ENCODE assay signal across 9 mouse cellular contexts in the genomic region with DNA sequence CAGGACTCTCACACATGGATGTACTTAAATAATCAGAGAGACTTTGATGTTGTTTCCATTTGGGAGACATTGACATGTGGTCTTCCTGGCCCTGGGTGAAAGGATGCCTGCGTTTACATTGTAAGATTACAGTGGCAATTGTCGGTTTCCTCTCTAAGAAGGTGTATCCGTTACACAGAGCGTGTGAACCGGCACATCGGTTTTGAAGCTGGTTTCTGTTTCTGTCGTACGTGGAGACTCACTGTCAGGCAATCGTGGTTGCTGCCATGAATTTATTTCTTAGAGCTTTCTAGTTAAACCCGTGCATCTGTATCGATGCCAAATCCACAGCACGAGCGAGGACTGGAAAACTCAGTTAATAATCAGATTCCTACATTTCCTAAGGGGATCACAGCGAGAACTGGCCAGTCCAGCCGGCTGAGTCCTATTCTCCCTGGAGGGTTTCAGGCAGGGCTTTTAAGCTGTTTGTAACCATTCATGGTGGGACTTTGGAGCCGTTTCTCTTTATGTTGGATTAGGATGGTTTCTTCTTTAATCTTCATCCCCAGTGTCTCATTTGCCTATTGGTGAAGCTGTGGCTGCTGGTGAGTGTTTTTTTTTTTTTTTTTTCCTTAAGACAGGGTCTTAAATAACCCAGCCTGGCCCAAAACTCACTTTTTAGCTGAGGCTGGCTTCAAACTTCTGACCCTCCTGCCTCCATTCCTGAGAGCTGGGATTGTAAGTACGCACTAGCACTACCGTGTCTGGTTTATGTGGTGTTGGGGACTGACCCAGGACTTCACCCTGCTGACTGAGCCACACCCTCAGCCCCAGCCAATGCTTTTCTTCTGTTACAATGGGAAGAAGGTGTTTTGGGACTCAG. TPM values are rescaled to one million over a fixed set of nuclear protein-coding genes. Genes with fewer than 3 reads are reported as not detected.
A peak's percentile ranks its signal among the peaks of the same experiment; 100 is the strongest.
DNase-seq lines count a peak whose midpoint lies in the region; ATAC-seq and TF ChIP-seq lines count a peak whose summit lies in the region.
"Had no signal": no experiment of that assay in that cellular context is flagged by ENCODE, and none has a peak within 500 bp of the region (broad histone marks: within the 10 kb centered on the region; RNA-seq: fewer than 3 reads in every experiment).

No protein-coding gene starts in this region.

- no peak for TF ChIP-seq POLR2A in liver, adult 2 months (IDR thresholded peaks at IDR 0.05; ENCODE audit: extremely low read depth, insufficient read depth, low read length)

- H3K4me3 ChIP-seq in liver, adult 2 months (ENCODE audit: insufficient read depth, low read depth, low read length) = peak overlapping the region; percentile 23; the same call in 1 of the 2 replicates
- H3K4me3 ChIP-seq in lung, postnatal 0 days (ENCODE audit: low read depth, low read length) = no peak overlapping the region
- H3K4me3 ChIP-seq in forebrain, embryonic 15.5 days = no peak overlapping the region
- H3K4me3 ChIP-seq: liver, embryonic 15.5 days had no signal

- peak; percentile 43 for ATAC-seq in granulocyte monocyte progenitor cell, adult 5-6 weeks (replicated peaks; ENCODE audit: poor library complexity, severe bottlenecking)
- ATAC-seq in lung, postnatal 0 days = peak; percentile 64
- no peak for ATAC-seq in forebrain, embryonic 15.5 days (replicated peaks)

- peak; percentile 89 for TF ChIP-seq EP300 in lung, postnatal 0 days (IDR thresholded peaks at IDR 0.05)

- H3K9me3 ChIP-seq in lung, postnatal 0 days (ENCODE audit: low read length) = no peaks in the 10 kb centered on the region
- no peaks in the 10 kb centered on the region for H3K9me3 ChIP-seq in forebrain, embryonic 15.5 days
- H3K9me3 ChIP-seq: liver, embryonic 15.5 days had no signal

- DNase-seq in liver, adult 2 months (ENCODE audit: extremely low read depth, low read depth, low spot score) = no peak
- DNase-seq in liver = no peak
- DNase-seq in lung, postnatal 0 days (ENCODE audit: low spot score) = peak; percentile 61
- DNase-seq in thymus, postnatal 25 days = peak; percentile 40
- no peak for DNase-seq in layer of hippocampus, adult 8-10 months (ENCODE audit: low spot score in 2 of 2)
- no peak for DNase-seq in urinary bladder, adult 18-20 months (ENCODE audit: low spot score in 2 of 2)

- no peaks in the 10 kb centered on the region for H3K36me3 ChIP-seq in liver, adult 2 months (ENCODE audit: control insufficient read depth, insufficient read depth, low read length)
- no peaks in the 10 kb centered on the region for H3K36me3 ChIP-seq in lung, postnatal 0 days (ENCODE audit: insufficient read depth, low read length)
- H3K36me3 ChIP-seq in forebrain, embryonic 15.5 days = no peaks in the 10 kb centered on the region
- H3K36me3 ChIP-seq: liver, embryonic 15.5 days had no signal

- H3K9ac ChIP-seq in liver, adult 2 months (ENCODE audit: low read depth, low read length) = no peak overlapping the region
- H3K9ac ChIP-seq in lung, postnatal 0 days (replicated peaks; ENCODE audit: low read depth) = peak overlapping the region; percentile 29; the same call in 1 of the 2 replicates
- no peak overlapping the region for H3K9ac ChIP-seq in forebrain, embryonic 15.5 days (replicated peaks)
- H3K9ac ChIP-seq: liver, embryonic 15.5 days had no signal

- H3K27ac ChIP-seq in liver, adult 2 months (replicated peaks; ENCODE audit: insufficient read depth, low read depth, low read length) = no peak overlapping the region
- H3K27ac ChIP-seq in lung, postnatal 0 days (ENCODE audit: low read length) = peak overlapping the region; percentile 69
- no peak overlapping the region for H3K27ac ChIP-seq in forebrain, embryonic 15.5 days (replicated peaks)
- H3K27ac ChIP-seq: liver, embryonic 15.5 days had no signal

- TF ChIP-seq CTCF in liver, adult 2 months (IDR thresholded peaks at IDR 0.05; ENCODE audit: low read depth, low read length) = no peak
- no peak for TF ChIP-seq CTCF in lung, postnatal 0 days (IDR thresholded peaks at IDR 0.05)

- WGBS in liver, adult 2 months = 71% methylated on average over 18 of the region's 18 CpGs
- WGBS in lung, postnatal 0 days = 36% methylated on average over 18 of the region's 18 CpGs
- 76% methylated on average over 18 of the region's 18 CpGs for WGBS in forebrain, embryonic 15.5 days

- peak overlapping the region; percentile 45 for H3K4me2 ChIP-seq in lung, postnatal 0 days (replicated peaks; ENCODE audit: low read depth, low read length)
- no peak overlapping the region for H3K4me2 ChIP-seq in forebrain, embryonic 15.5 days (replicated peaks)
- H3K4me2 ChIP-seq: liver, embryonic 15.5 days had no signal

- H3K27me3 ChIP-seq in liver, adult 2 months (ENCODE audit: control insufficient read depth, insufficient read depth, low read length) = no peaks in the 10 kb centered on the region
- H3K27me3 ChIP-seq in lung, postnatal 0 days (replicated peaks; ENCODE audit: insufficient read depth, low read length) = no peaks in the 10 kb centered on the region
- H3K27me3 ChIP-seq in forebrain, embryonic 15.5 days = no peaks in the 10 kb centered on the region

- H3K4me1 ChIP-seq in liver, adult 2 months (ENCODE audit: control insufficient read depth, insufficient read depth, low read length) = no peaks in the 10 kb centered on the region
- no peaks in the 10 kb centered on the region for H3K4me1 ChIP-seq in lung, postnatal 0 days (ENCODE audit: insufficient read depth, low read depth, low read length)
- H3K4me1 ChIP-seq in forebrain, embryonic 15.5 days = no peaks in the 10 kb centered on the region
- H3K4me1 ChIP-seq: liver, embryonic 15.5 days had no signal

- no peaks in the 10 kb centered on the region for H3K79me2 ChIP-seq in liver, adult 2 months (ENCODE audit: control insufficient read depth, insufficient read depth, low read length)

RNA-seq across cellular contexts. Expression of gene Itgb3, which starts 26.1 kb away (rescaled TPM):
- 2.1 and 3.7 TPM in 2 replicates for total RNA-seq in liver, adult 2 months (2014; rRNA removed)
- 1.5 TPM in 2 replicates for polyA plus RNA-seq in liver, adult 2 months (2012; rRNA removed)
- 1.9 and 3.9 TPM in 2 replicates for total RNA-seq in granulocyte monocyte progenitor cell, adult 5-6 weeks (2014; fragmentation: Nextera tagmentation)
- 5.5 and 7.2 TPM in 2 replicates for total RNA-seq in granulocyte monocyte progenitor cell, adult 5-6 weeks (2017)
- polyA plus RNA-seq in lung, postnatal 0 days (2015; fragmentation: Nextera tagmentation; extraction: Ambion mirVana) = 6.9 and 7.1 TPM in 2 replicates
- total RNA-seq in layer of hippocampus, adult 8-10 months (2022) = 1 to 10 TPM; 1.4 to 4.7 (median 3.1) TPM
- 0.60 and 0.61 TPM in 2 replicates for polyA plus RNA-seq in forebrain, embryonic 15.5 days (2015; fragmentation: Nextera tagmentation; extraction: Ambion mirVana)

RNA-seq across cellular contexts. Expression of gene Myl4, which starts 31.2 kb away (rescaled TPM):
- total RNA-seq in liver, adult 2 months (2014; rRNA removed) = 0.65 and 0.67 TPM in 2 replicates
- polyA plus RNA-seq in liver, adult 2 months (2012; rRNA removed) = 0.45 and 0.72 TPM in 2 replicates
- total RNA-seq in granulocyte monocyte progenitor cell, adult 5-6 weeks (2014; fragmentation: Nextera tagmentation) = 2.2 and 5.2 TPM in 2 replicates
- 1.2 and 1.6 TPM in 2 replicates for total RNA-seq in granulocyte monocyte progenitor cell, adult 5-6 weeks (2017)
- 80.4 and 87.4 TPM in 2 replicates for polyA plus RNA-seq in lung, postnatal 0 days (2015; fragmentation: Nextera tagmentation; extraction: Ambion mirVana)
- 1 to 10 TPM; 1.9 to 3.4 (median 2.7) TPM for total RNA-seq in layer of hippocampus, adult 8-10 months (2022)
- polyA plus RNA-seq in forebrain, embryonic 15.5 days (2015; fragmentation: Nextera tagmentation; extraction: Ambion mirVana) = 2.1 and 2.9 TPM in 2 replicates

RNA-seq across cellular contexts. Expression of gene Cdc27, which starts 31.3 kb away (rescaled TPM):
- total RNA-seq in liver, adult 2 months (2014; rRNA removed) = 12.9 and 13.3 TPM in 2 replicates
- 2.6 and 2.9 TPM in 2 replicates for polyA plus RNA-seq in liver, adult 2 months (2012; rRNA removed)
- total RNA-seq in granulocyte monocyte progenitor cell, adult 5-6 weeks (2014; fragmentation: Nextera tagmentation) = 41.5 and 47.6 TPM in 2 replicates
- total RNA-seq in granulocyte monocyte progenitor cell, adult 5-6 weeks (2017) = 44.2 and 60.1 TPM in 2 replicates
- 18.4 and 20.0 TPM in 2 replicates for polyA plus RNA-seq in lung, postnatal 0 days (2015; fragmentation: Nextera tagmentation; extraction: Ambion mirVana)
- total RNA-seq in layer of hippocampus, adult 8-10 months (2022) = 10 to 100 TPM; 50.0 to 71.7 (median 53.7) TPM
- 37.6 and 38.8 TPM in 2 replicates for polyA plus RNA-seq in forebrain, embryonic 15.5 days (2015; fragmentation: Nextera tagmentation; extraction: Ambion mirVana)

Comparison
In these comparisons a context has a peak if more than half of its experiments do, and no peak if none do; other contexts are left out.
1. DNase-seq: peak in lung, postnatal 0 days (single experiment) and thymus, postnatal 25 days (single experiment); none in liver, adult 2 months (single experiment), liver (single experiment), layer of hippocampus, adult 8-10 months (0 of 2) and urinary bladder, adult 18-20 months (0 of 2).